Mouse (Mus musculus) thymus, adult 2 months (tissue): ENCODE measurements around the gene Ppig.

Experiments
- CTCF ChIP-seq: fragments of 200-500 bp; IDR thresholded peaks from 2 replicates; pipeline ENCODE4 v1.5.1; 2012; ENCODE audit warnings: mild to moderate bottlenecking, control low read depth, low read length, moderate library complexity, borderline replicate concordance; ENCODE audit not compliant: control insufficient read depth, poor library complexity, insufficient read depth; ENCODE audit errors: extremely low read depth
- POLR2A ChIP-seq: fragments of 200-500 bp; IDR thresholded peaks from 2 replicates; pipeline ENCODE4 v1.6.1; 2012; ENCODE audit warnings: mild to moderate bottlenecking, low read length, control low read depth, moderate library complexity; ENCODE audit not compliant: control insufficient read depth, poor library complexity, insufficient read depth; ENCODE audit errors: extremely low read depth

GRCm38 (mm10) chr2:69676713-69677112 is 45.6 kb upstream of the Ppig start:
- TF ChIP-seq POLR2A (no peak), CTCF (no peak)
